Mouse (Mus musculus) C2C12 (cell line): ENCODE measurements around the gene Agrp. TPM values are rescaled to one million over a fixed set of nuclear protein-coding genes. Genes with fewer than 3 reads are reported as not detected.

Experiments used
- H3K27me3 ChIP-seq: one replicate; pipeline ENCODE4 v1.6.1; 2011; ENCODE audit not compliant: control insufficient read depth, insufficient read depth, insufficient read length
- H3K36me3 ChIP-seq: one replicate; pipeline ENCODE4 v1.6.1; 2011; ENCODE audit not compliant: control insufficient read depth, insufficient read depth
- H3K4me3 ChIP-seq: one replicate; pipeline ENCODE4 v1.5.1; 2011; ENCODE audit warnings: mild to moderate bottlenecking, control low read depth; ENCODE audit not compliant: poor library complexity, insufficient read depth, severe bottlenecking
- H3K79me2 ChIP-seq: one replicate; pipeline ENCODE4 v1.6.1; 2011; ENCODE audit not compliant: control insufficient read depth, insufficient read depth
- H3K79me3 ChIP-seq: one replicate; pipeline ENCODE4 v1.6.1; 2011; ENCODE audit warnings: low read depth, control low read depth
- H3ac ChIP-seq: one replicate; pipeline ENCODE3; 2011; ENCODE audit warnings: low read depth; ENCODE audit not compliant: control insufficient read depth, insufficient read length
- CEBPB ChIP-seq: IDR thresholded peaks from one replicate; pipeline ENCODE4 v1.6.1; 2011; ENCODE audit warnings: low read depth, mild to moderate bottlenecking, control low read depth, moderate library complexity
- CTCF ChIP-seq: IDR thresholded peaks from one replicate; pipeline ENCODE4 v1.5.1; 2011; ENCODE audit not compliant: control insufficient read depth, insufficient read depth, insufficient read length
- FOSL1 ChIP-seq: IDR thresholded peaks from one replicate; pipeline ENCODE4 v1.8.0; 2011; ENCODE audit warnings: mild to moderate bottlenecking, low read length; ENCODE audit not compliant: poor library complexity, insufficient read depth, severe bottlenecking
- MAX ChIP-seq: IDR thresholded peaks from one replicate; pipeline ENCODE4 v1.6.1; 2011; ENCODE audit warnings: mild to moderate bottlenecking, control low read depth
- MYOD1 ChIP-seq: IDR thresholded peaks from one replicate; pipeline ENCODE4 v1.6.1; 2011; ENCODE audit warnings: low read depth; ENCODE audit not compliant: control insufficient read depth, insufficient read length
- MYOG ChIP-seq: IDR thresholded peaks from one replicate; pipeline ENCODE4 v1.6.1; 2011; ENCODE audit not compliant: control insufficient read depth, insufficient read length; ENCODE audit errors: extremely low read depth
- USF1 ChIP-seq: IDR thresholded peaks from one replicate; pipeline ENCODE4 v1.6.1; 2011; ENCODE audit warnings: low read depth, mild to moderate bottlenecking, control low read depth, moderate library complexity
- polyA plus RNA-seq: library from polyadenylated mRNA; unstranded; fragments of >200 nt; fragmentation: generic; extraction: Trizol; gene quantifications from one replicate; pipeline ENCODE4 v1.2.1, GENCODE M21; 2012; ENCODE audit warnings: missing spikeins

Gene Agrp
- polyA plus RNA-seq, 1 experiment, result 0.18 TPM

DNA sequence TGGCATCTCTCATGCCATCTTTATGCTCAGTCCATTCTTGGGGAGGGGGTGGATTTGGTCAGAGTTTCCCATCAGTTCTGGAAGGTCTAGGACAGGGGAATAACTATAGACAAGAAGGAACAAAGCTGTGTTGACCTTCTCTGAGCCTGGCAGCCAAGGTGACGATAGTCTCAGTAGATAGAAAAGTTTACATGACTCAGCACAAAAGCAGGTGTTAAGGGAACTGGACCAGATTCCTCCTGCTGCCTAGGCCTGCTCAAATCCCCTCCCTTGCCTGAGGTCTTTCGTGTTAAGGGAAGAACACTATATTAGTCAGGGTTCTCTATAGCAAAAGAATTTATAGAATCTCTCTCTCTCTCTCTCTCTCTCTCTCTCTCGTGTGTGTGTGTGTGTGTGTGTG is 57.5 kb downstream of the Agrp start:
- Histone ChIP-seq H3K79me2 (no peaks in the 10 kb centered on the region), H3K79me3 (no peaks in the 10 kb centered on the region), H3K4me3 (no peak overlapping the region), H3K27me3 (no peaks in the 10 kb centered on the region), H3ac (no peak overlapping the region), H3K36me3 (no peaks in the 10 kb centered on the region)
- TF ChIP-seq MYOG (no peak), MYOD1 (no peak), FOSL1 (no peak), CEBPB (no peak), USF1 (no peak), MAX (no peak), CTCF (no peak)

DNA sequence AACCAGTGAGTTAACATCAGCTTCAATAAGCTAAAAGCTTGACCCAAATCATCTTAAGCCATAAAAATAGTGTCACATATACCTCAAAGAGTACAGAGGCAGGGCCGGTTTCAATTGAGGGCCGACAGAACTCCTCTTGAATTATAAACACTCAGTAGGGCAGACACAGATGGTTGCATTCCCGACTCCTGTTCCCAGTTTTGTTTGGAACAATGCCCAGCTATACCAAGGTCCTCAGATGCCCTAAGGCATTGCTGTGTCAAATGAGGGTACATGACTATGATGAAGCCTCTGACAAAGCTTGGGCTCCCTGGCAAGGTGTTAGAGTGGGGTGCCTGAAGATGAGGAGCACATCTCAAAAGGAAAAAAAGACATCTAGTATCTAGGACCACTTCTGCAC is 61.7 kb downstream of the Agrp start:
- no peak for TF ChIP-seq MYOD1

DNA sequence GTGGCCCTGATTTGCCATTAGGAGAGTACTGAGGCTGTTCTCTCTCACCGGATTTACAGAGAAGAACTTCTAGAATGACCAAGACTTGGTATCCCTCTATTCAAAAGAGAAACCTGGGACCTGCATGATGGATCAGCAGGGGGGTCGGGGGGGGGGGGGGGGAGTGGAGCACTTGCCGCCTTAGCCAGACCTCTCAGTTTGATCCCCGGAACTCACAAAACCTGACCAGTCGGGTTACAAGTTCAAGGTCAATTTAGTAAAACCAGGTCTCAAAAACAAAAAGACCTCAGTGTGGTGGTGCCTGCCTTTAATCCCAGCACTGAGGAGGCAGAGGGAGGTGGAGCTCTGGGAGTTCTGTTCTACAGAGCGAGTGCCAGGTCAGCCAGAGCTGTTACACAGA is 62.5 kb downstream of the Agrp start:
- TF ChIP-seq FOSL1 (no peak), USF1 (no peak), CTCF (no peak), MYOG (no peak), MYOD1 (no peak), MAX (no peak), CEBPB (no peak)
- H3K4me3 ChIP-seq, result no peak overlapping the region
- no peaks in the 10 kb centered on the region for H3K27me3 ChIP-seq
- no peaks in the 10 kb centered on the region for H3K36me3 ChIP-seq
- H3K79me2 ChIP-seq, result no peaks in the 10 kb centered on the region
- H3ac ChIP-seq, result no peak overlapping the region
- H3K79me3 ChIP-seq, result no peaks in the 10 kb centered on the region

More for the DNA sequence above, 61.7 kb downstream of the Agrp start:
- no peaks in the 10 kb centered on the region for H3K79me2 ChIP-seq
- no peaks in the 10 kb centered on the region for H3K27me3 ChIP-seq
- H3K79me3 ChIP-seq, result no peaks in the 10 kb centered on the region
- H3K4me3 ChIP-seq, result no peak overlapping the region
- H3K36me3 ChIP-seq, result no peaks in the 10 kb centered on the region
- no peak overlapping the region for H3ac ChIP-seq

DNA sequence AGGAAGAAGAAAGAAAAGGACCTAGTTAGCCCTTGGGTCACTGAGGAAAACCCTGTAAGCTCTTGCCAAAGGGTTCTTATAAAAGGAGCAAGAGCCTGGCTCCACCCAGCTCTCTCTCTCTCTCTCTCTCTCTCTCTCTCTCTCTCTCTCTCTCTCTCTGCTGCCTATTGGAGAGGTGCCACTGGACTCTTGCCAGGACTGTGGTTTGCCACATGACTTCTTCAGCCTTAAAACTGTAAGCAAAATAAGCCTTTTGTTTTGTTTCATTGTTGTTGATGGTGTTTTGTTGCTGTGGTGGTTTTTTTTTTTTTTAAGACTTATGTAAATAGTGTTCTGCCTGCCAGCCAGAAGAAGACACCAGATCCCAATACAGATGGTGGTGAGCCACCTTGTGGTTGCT is 63.8 kb downstream of the Agrp start:
- no peak overlapping the region for H3ac ChIP-seq
- H3K27me3 ChIP-seq, result no peaks in the 10 kb centered on the region
- H3K36me3 ChIP-seq, result no peaks in the 10 kb centered on the region
- no peak for TF ChIP-seq CTCF
- TF ChIP-seq MAX, result no peak
- no peak for TF ChIP-seq MYOD1
- no peak for TF ChIP-seq USF1
- TF ChIP-seq CEBPB, result no peak
- TF ChIP-seq FOSL1, result no peak
- no peak for TF ChIP-seq MYOG
- H3K79me2 ChIP-seq, result no peaks in the 10 kb centered on the region
- no peaks in the 10 kb centered on the region for H3K79me3 ChIP-seq
- no peak overlapping the region for H3K4me3 ChIP-seq

DNA sequence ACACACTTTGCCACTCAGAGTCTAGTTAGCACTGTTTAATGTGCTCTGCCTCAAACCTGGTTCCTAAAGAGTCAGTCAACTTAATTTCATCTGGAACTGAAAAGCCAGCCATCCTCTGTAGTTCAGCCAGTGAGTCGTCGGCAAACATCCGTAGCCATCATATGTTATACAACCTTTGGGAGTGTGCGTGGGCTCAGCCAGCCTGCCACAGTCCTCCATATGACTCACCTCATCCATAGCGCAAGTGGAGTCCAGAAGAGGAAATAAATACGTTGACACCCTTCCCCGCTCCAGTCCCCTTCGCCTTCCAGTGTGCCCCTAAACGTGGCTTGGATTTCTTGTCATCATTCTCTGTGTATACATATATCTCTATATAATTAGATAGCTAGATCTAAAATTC is 65.4 kb downstream of the Agrp start:
- Histone ChIP-seq H3K36me3 (no peaks in the 10 kb centered on the region), H3K4me3 (no peak overlapping the region), H3ac (no peak overlapping the region), H3K79me2 (no peaks in the 10 kb centered on the region), H3K27me3 (no peaks in the 10 kb centered on the region), H3K79me3 (no peaks in the 10 kb centered on the region)
- TF ChIP-seq CTCF (no peak), FOSL1 (no peak), USF1 (no peak)

DNA sequence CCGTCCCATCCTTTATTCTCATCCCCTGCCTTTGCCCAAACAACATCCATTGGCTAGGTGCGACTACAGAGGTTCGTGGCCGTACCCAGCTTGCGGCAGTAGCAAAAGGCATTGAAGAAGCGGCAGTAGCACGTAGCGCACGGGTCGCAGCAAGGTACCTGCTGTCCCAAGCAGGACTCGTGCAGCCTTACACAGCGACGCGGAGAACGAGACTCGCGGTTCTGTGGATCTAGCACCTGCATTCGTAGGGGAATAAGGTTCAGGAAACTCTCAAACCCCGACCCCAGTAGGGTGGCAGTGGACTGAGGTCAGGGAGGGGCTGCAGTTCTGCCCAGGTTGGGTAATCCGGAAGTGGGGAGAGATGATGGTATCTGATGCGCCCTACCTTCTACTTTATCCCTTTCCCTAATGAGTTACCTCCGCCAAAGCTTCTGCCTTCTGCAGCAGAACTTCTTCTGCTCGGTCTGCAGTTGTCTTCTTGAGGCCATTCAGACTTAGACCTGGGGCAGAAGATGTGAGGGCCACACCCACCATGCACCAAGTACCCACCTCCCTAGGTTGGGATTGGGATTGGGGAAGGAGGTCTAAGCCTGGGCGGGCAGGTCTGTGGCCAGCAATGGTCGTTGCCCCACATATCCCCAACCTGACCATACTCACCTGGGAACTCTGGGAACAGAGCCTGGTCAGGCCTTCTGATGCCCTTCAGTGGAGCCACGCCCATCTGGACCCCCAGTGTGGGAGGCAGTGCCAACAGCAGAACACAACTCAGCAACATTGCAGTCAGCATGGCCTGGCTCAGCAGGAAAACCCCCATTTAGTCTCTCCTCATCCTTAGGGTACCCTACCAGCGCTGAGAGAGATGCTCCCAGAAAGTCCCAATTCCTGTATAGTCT is 70.2 kb downstream of the Agrp start:
- Histone ChIP-seq H3K36me3 (no peaks in the 10 kb centered on the region), H3K79me2 (peaks cover 15% of the 10 kb centered on the region), H3K27me3 (no peaks in the 10 kb centered on the region), H3K4me3 (peak overlapping the region; percentile 84), H3K79me3 (peaks cover 4% of the 10 kb centered on the region), H3ac (peak overlapping the region; percentile 63)
- TF ChIP-seq USF1 (no peak), CEBPB (no peak), MYOD1 (no peak), MAX (no peak), CTCF (no peak)
